Mouse (Mus musculus) forebrain, embryonic 15.5 days (tissue): Measurements from ENCODE around the gene Otop3. TPM values are rescaled to one million over a fixed set of nuclear protein-coding genes. Genes with fewer than 3 reads are reported as not detected.
A peak's percentile ranks its signal among the peaks of the same experiment; 100 is the strongest.

ENCODE experiments used
- ATAC-seq: fragments of 200-750 bp; cut with Nextera tagmentation; replicated peaks from 2 replicates; pipeline ENCODE4 v1.8.0; 2017; ENCODE audit warnings: mild to moderate bottlenecking, moderate TSS enrichment, moderate library complexity
- H3K27ac ChIP-seq: fragments of 300-500 bp; sonication (generic); replicated peaks from 2 replicates; pipeline ENCODE4 v1.5.1; 2015; ENCODE audit warnings: mild to moderate bottlenecking, inconsistent platforms
- H3K27me3 ChIP-seq: fragments of 300-500 bp; sonication (generic); 2 replicates; pipeline ENCODE4 v1.6.1; 2015; ENCODE audit warnings: inconsistent platforms
- H3K36me3 ChIP-seq: fragments of 300-500 bp; sonication (generic); 2 replicates; pipeline ENCODE4 v1.6.1; 2015; ENCODE audit warnings: mild to moderate bottlenecking, inconsistent platforms
- H3K4me1 ChIP-seq: fragments of 300-500 bp; sonication (generic); 2 replicates; pipeline ENCODE4 v1.6.1; 2015; ENCODE audit warnings: inconsistent platforms
- H3K4me2 ChIP-seq: fragments of 300-500 bp; sonication (generic); replicated peaks from 2 replicates; pipeline ENCODE4 v1.6.1; 2015; ENCODE audit warnings: mild to moderate bottlenecking, inconsistent platforms
- H3K4me3 ChIP-seq: fragments of 300-500 bp; sonication (generic); 2 replicates; pipeline ENCODE4 v1.5.1; 2015; ENCODE audit warnings: mild to moderate bottlenecking, inconsistent platforms
- H3K9ac ChIP-seq: fragments of 300-500 bp; sonication (generic); replicated peaks from 2 replicates; pipeline ENCODE4 v1.6.1; 2015; ENCODE audit warnings: mild to moderate bottlenecking, inconsistent platforms
- H3K9me3 ChIP-seq: fragments of 300-500 bp; sonication (generic); 2 replicates; pipeline ENCODE4 v1.6.1; 2016; ENCODE audit warnings: inconsistent platforms
- WGBS: fragments of 180-500 bp; shearing (Covaris S2); methylation state at CpG from one replicate; pipeline ENCODE4 v1.1.7; 2015; ENCODE audit warnings: mixed read lengths; 5-methylcytosine and 5-hydroxymethylcytosine counted together
- polyA plus RNA-seq: library from polyadenylated mRNA; unstranded; fragments of >200 nt; fragmentation: Nextera tagmentation; extraction: Ambion mirVana; gene quantifications from 2 replicates; pipeline ENCODE4 v1.2.1, GENCODE M21; 2015

Gene Otop3
- polyA plus RNA-seq, 1 experiment from 2014 or later, result 0.25 TPM

GRCm38 (mm10) chr11:115348681-115349248 lies 14.2 kb downstream of the Otop3 start:
- H3K4me2 ChIP-seq, result no peak overlapping the region
- no peaks in the 10 kb centered on the region for H3K9me3 ChIP-seq
- H3K4me3 ChIP-seq, result no peak overlapping the region
- no peak overlapping the region for H3K27ac ChIP-seq
- H3K36me3 ChIP-seq, result peaks cover 21% of the 10 kb centered on the region; the same call in 1 of the 2 replicates
- H3K4me1 ChIP-seq, result no peaks in the 10 kb centered on the region
- no peak overlapping the region for H3K9ac ChIP-seq
- WGBS, result 67% methylated on average over 17 of the region's 17 CpGs
- H3K27me3 ChIP-seq, result no peaks in the 10 kb centered on the region
- ATAC-seq, result no peak

- H3K9me3 ChIP-seq, result no peaks in the 10 kb centered on the region
- no peaks in the 10 kb centered on the region for H3K27me3 ChIP-seq
- WGBS, result 88% methylated on average over 4 of the region's 4 CpGs
- peaks cover 21% of the 10 kb centered on the region; the same call in 1 of the 2 replicates for H3K36me3 ChIP-seq
- H3K4me3 ChIP-seq, result no peak overlapping the region
- no peak for ATAC-seq
- no peaks in the 10 kb centered on the region for H3K4me1 ChIP-seq
- H3K9ac ChIP-seq, result no peak overlapping the region
- H3K27ac ChIP-seq, result no peak overlapping the region
- H3K4me2 ChIP-seq, result no peak overlapping the region
Observed at GRCm38 (mm10) chr11:115349976-115350375, 15.4 kb downstream of the Otop3 start.

GRCm38 (mm10) chr11:115353375-115353774 lies 18.8 kb downstream of the Otop3 start:
- 94% methylated on average over 5 of the region's 5 CpGs for WGBS
- Histone ChIP-seq H3K9me3 (no peaks in the 10 kb centered on the region), H3K4me1 (no peaks in the 10 kb centered on the region; the same call in 1 of the 2 replicates), H3K36me3 (peaks cover 27% of the 10 kb centered on the region; the same call in 1 of the 2 replicates), H3K27ac (no peak overlapping the region), H3K4me3 (no peak overlapping the region), H3K9ac (no peak overlapping the region), H3K4me2 (no peak overlapping the region), H3K27me3 (no peaks in the 10 kb centered on the region)
- ATAC-seq, result no peak

DNA sequence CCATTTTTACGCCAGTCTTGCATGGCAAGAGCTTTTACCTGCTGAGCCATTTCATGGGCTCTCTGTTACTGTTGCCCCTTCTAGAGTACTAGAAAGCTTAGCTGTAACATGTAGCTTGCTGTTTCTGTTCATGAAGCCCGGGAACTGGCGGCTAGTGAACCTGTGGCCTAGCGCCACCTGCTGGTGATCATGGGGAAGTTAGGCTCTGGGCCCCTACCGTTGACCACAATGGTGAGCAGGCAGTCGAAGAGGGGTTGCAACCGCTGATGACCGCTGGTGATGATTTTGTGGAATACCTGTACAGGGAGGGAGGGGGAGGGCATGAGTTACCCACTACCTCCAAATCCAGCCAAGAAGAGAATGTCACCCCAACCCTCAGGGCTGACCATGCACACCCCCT lies 19.7 kb downstream of the Otop3 start:
- no peak overlapping the region for H3K27ac ChIP-seq
- H3K4me1 ChIP-seq, result peaks cover 8% of the 10 kb centered on the region
- no peaks in the 10 kb centered on the region for H3K27me3 ChIP-seq
- H3K36me3 ChIP-seq, result peaks cover 27% of the 10 kb centered on the region; the same call in 1 of the 2 replicates
- H3K9me3 ChIP-seq, result no peaks in the 10 kb centered on the region
- H3K4me3 ChIP-seq, result no peak overlapping the region
- H3K4me2 ChIP-seq, result no peak overlapping the region
- WGBS, result 9% methylated on average over 8 of the region's 8 CpGs
- peak; percentile 68 for ATAC-seq
- no peak overlapping the region for H3K9ac ChIP-seq

DNA sequence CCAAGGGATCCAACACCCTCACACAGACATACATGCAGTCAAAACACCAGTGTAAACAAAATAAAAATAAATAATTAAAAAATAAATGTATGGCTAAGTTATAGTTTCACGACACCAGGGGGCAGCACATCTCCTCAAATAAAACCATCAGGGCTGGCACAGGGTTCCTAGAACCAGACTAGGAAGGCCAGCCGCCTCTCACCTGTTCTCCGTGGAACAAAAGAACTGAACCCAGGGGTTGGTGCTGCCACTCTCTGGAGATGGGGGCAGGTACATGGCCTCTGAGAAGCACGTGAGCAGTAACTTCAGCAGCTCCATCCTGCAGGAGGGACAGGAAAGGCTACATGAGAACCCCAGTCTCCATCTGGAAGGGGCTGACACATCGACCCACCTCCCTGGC lies 23.9 kb downstream of the Otop3 start:
- Histone ChIP-seq H3K36me3 (0 out of 2 replicates have a peak, but pooled peaks cover 6% of the 10 kb centered on the region), H3K9ac (no peak overlapping the region), H3K27me3 (no peaks in the 10 kb centered on the region), H3K27ac (no peak overlapping the region), H3K4me3 (no peak overlapping the region), H3K4me2 (no peak overlapping the region), H3K4me1 (peaks cover 11% of the 10 kb centered on the region), H3K9me3 (no peaks in the 10 kb centered on the region)
- ATAC-seq, result peak; percentile 39; the same call in 1 of the 2 replicates
- WGBS, result 11% methylated on average over 5 of the region's 5 CpGs

GRCm38 (mm10) chr11:115359293-115359692 lies 24.8 kb downstream of the Otop3 start:
- Histone ChIP-seq H3K36me3 (0 out of 2 replicates have a peak, but pooled peaks cover 6% of the 10 kb centered on the region), H3K27me3 (no peaks in the 10 kb centered on the region), H3K9me3 (no peaks in the 10 kb centered on the region), H3K4me3 (no peak overlapping the region), H3K4me1 (peaks cover 11% of the 10 kb centered on the region), H3K9ac (no peak overlapping the region), H3K4me2 (no peak overlapping the region), H3K27ac (no peak overlapping the region)
- WGBS, result 53% methylated on average over 3 of the region's 3 CpGs
- ATAC-seq, result peak; percentile 49

DNA sequence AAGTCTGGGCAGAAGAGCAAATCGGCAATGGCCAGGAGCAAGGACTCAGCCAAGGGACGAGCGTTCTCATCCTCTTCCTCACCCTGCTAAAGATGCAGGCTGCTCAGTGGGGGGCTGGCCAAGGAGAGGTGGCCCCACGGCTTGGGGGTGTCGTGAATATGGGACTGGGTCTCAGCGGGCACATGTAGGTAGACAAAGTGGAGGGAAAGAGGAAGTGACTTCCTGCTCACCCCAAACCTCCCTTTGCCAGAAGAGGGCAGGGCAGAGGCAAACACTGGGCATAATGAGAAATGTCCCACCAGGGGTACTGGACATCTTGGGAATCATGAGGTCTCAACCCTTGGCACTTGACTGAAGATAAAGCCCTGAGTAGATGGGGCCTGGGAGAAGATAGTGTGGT lies 25.2 kb downstream of the Otop3 start:
- H3K4me3 ChIP-seq, result no peak overlapping the region
- H3K27me3 ChIP-seq, result no peaks in the 10 kb centered on the region
- ATAC-seq, result no peak
- H3K27ac ChIP-seq, result no peak overlapping the region
- H3K9me3 ChIP-seq, result no peaks in the 10 kb centered on the region
- 0 out of 2 replicates have a peak, but pooled peaks cover 6% of the 10 kb centered on the region for H3K36me3 ChIP-seq
- H3K4me2 ChIP-seq, result no peak overlapping the region
- no peak overlapping the region for H3K9ac ChIP-seq
- peaks cover 11% of the 10 kb centered on the region for H3K4me1 ChIP-seq
- 61% methylated on average over 6 of the region's 6 CpGs for WGBS

DNA sequence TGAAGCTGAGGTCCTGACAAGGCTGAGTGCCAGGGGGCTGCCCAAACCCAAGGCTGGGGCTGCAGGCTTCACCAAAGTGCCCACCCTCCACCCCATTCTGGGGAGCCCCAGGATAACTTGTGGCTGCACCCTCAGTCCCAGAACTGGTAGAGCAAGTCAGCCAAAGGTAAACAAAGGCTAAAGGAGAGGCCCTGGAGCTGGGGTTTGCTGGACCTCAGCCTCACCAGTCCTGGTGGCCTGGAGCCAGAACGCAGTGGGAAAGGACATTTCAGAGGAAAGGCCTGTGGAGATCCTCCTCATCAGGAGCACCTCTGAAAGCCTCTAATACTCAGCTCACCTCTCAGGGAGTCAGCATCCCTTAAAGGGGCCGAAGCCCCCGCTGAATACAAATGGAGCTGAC lies 29.6 kb downstream of the Otop3 start:
- ATAC-seq, result no peak
- Histone ChIP-seq H3K4me2 (no peak overlapping the region), H3K4me1 (peaks cover 22% of the 10 kb centered on the region), H3K27ac (no peak overlapping the region), H3K9me3 (no peaks in the 10 kb centered on the region), H3K27me3 (no peaks in the 10 kb centered on the region), H3K36me3 (no peaks in the 10 kb centered on the region), H3K9ac (no peak overlapping the region), H3K4me3 (no peak overlapping the region)
- 91% methylated on average over 3 of the region's 3 CpGs for WGBS

- 47% methylated on average over 7 of the region's 7 CpGs for WGBS
- Histone ChIP-seq H3K4me3 (peak overlapping the region; percentile 57), H3K36me3 (no peaks in the 10 kb centered on the region), H3K4me1 (peaks cover 18% of the 10 kb centered on the region), H3K9ac (peak overlapping the region; percentile 77; the same call in 1 of the 2 replicates), H3K9me3 (no peaks in the 10 kb centered on the region), H3K4me2 (peak overlapping the region; percentile 74), H3K27ac (peak overlapping the region; percentile 82), H3K27me3 (no peaks in the 10 kb centered on the region)
- peak; percentile 23; the same call in 1 of the 2 replicates for ATAC-seq
Observed at GRCm38 (mm10) chr11:115366039-115366705, 31.6 kb downstream of the Otop3 start.

GRCm38 (mm10) chr11:115366706-115367394 lies 32.3 kb downstream of the Otop3 start:
- Histone ChIP-seq H3K9ac (peak overlapping the region; percentile 77), H3K4me3 (peak overlapping the region; percentile 57), H3K4me2 (peak overlapping the region; percentile 74), H3K27me3 (no peaks in the 10 kb centered on the region), H3K9me3 (no peaks in the 10 kb centered on the region), H3K36me3 (no peaks in the 10 kb centered on the region), H3K4me1 (peaks cover 18% of the 10 kb centered on the region), H3K27ac (peak overlapping the region; percentile 82)
- under 1% methylated on average over 28 of the region's 28 CpGs for WGBS
- ATAC-seq, result peak; percentile 80

GRCm38 (mm10) chr11:115367395-115367944 lies 32.9 kb downstream of the Otop3 start, which contains the start of gene Hid1:
TSS of gene Hid1 (minus strand) at chr11:115367756.
- H3K4me3 ChIP-seq, result peak within 1 kb of the TSS; percentile 57
- H3K4me1 ChIP-seq, result peaks cover 18% of the 10 kb centered on the region
- WGBS, result under 1% methylated on average over 35 of the region's 39 CpGs
- peak; percentile 86 for ATAC-seq
- H3K27ac ChIP-seq, result peak within 1 kb of the TSS; percentile 82
- no peaks in the 10 kb centered on the region for H3K27me3 ChIP-seq
- H3K4me2 ChIP-seq, result peak within 1 kb of the TSS; percentile 74
- H3K9me3 ChIP-seq, result no peaks in the 10 kb centered on the region
- no peaks in the 10 kb centered on the region for H3K36me3 ChIP-seq
- H3K9ac ChIP-seq, result peak within 1 kb of the TSS; percentile 77

GRCm38 (mm10) chr11:115370368-115370767 lies 35.8 kb downstream of the Otop3 start:
- peaks cover 32% of the 10 kb centered on the region for H3K4me1 ChIP-seq
- no peak for ATAC-seq
- H3K4me3 ChIP-seq, result no peak overlapping the region
- WGBS, result 64% methylated on average over 7 of the region's 7 CpGs
- no peak overlapping the region for H3K27ac ChIP-seq
- no peaks in the 10 kb centered on the region for H3K27me3 ChIP-seq
- H3K9ac ChIP-seq, result no peak overlapping the region
- no peaks in the 10 kb centered on the region for H3K36me3 ChIP-seq
- H3K9me3 ChIP-seq, result no peaks in the 10 kb centered on the region
- H3K4me2 ChIP-seq, result no peak overlapping the region
